Mouse (Mus musculus): ENCODE data around the gene Phf5a. TPM values are rescaled to one million over a fixed set of nuclear protein-coding genes. Genes with fewer than 3 reads are reported as not detected.

Phf5a gene
- polyA plus RNA-seq, 1 experiment from 2014 or later, result 128 TPM

DNA sequence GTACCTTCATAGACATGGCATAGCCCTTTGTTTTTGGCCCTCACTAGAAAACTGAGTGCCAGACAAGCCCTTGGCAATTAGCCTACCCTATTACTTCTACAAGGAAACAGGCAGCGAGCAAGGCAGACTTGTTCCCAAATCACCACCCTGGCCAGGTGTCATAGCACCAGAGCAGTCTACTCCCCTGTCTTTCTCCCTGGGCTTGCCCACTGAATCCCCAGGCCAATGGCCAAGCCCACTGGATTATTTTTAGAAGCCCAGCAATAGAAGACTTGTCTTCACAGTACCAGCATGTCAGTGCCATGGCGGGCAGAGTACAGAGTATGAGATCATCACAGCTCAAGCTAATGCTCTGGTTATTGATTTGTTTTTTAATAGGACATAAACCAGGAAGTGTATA is 27.0 kb upstream of the Phf5a start:
- Histone ChIP-seq H3K36me3 (peaks cover 72% of the 10 kb centered on the region), H3K9me3 (no peaks in the 10 kb centered on the region), H3K9ac (replicated peaks) (no peak overlapping the region), H3K27me3 (no peaks in the 10 kb centered on the region), H3K4me3 (no peak overlapping the region), H3K27ac (replicated peaks) (no peak overlapping the region), H3K4me1 (no peaks in the 10 kb centered on the region), H3K4me2 (replicated peaks) (no peak overlapping the region)
- 84% methylated on average over 2 of the region's 2 CpGs for WGBS
- no peak for ATAC-seq (replicated peaks)

DNA sequence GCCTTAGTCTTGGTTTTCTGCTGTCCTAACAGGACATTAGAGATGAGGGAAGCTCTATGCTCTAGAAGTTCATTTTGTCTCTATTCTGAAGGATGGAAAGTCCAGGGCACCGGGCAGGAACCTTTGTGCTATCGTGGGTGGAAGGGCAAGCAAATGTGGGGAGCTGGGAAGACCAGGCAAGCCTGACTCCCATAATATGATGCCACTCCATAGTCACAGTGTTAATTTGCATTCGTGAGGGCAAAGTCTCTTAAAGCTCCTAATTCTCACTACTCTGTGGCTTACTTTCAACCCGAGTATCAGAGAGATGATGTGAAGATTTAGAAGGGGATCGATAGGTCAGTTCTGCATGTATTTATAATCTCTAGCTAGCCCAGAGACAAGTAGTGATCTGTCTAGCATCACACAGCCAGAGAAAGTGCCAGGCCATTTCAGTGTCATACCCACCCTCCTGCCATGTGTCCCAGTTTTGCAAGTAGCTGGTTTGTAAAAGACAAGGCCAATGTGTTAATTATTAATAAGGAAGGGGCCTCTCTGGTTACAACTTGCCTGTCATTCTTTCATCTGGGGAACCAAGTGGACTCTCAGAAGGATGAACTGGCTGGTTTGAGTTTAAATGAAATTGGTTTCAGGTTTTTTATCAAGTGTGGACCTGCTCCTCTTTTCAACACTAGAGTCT is 26.0 kb upstream of the Phf5a start:
- no peak for ATAC-seq (replicated peaks)
- Histone ChIP-seq H3K9me3 (no peaks in the 10 kb centered on the region), H3K4me1 (no peaks in the 10 kb centered on the region), H3K27ac (replicated peaks) (no peak overlapping the region), H3K9ac (replicated peaks) (no peak overlapping the region), H3K36me3 (peaks cover 72% of the 10 kb centered on the region), H3K27me3 (no peaks in the 10 kb centered on the region), H3K4me3 (no peak overlapping the region), H3K4me2 (replicated peaks) (no peak overlapping the region)
- 91% methylated on average over 5 of the region's 5 CpGs for whole genome bisulfite sequencing

DNA sequence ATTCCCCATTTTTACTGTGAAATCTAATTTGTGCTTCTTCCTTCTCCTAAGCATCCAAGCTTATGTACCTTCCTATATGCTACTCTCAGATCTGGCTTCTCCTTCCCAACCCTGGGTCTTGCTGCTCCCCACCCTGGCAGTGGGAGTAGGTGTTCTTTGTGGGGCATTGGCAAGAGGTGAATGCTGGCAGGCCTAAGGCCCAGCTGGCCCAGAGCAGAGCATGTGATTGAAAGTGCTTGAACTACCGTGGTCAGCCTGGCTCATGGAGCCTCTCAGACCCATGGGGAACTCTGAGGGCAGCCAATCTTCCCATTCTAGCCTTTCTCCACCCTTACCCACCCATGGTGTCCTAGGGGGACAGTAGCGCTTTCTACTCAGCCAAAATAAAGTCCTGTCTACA is 24.7 kb upstream of the Phf5a start:
- no peaks in the 10 kb centered on the region for H3K27me3 ChIP-seq
- peaks cover 73% of the 10 kb centered on the region for H3K36me3 ChIP-seq
- no peak overlapping the region for H3K4me2 ChIP-seq (replicated peaks)
- no peaks in the 10 kb centered on the region for H3K4me1 ChIP-seq
- no peak overlapping the region for H3K27ac ChIP-seq (replicated peaks)
- no peaks in the 10 kb centered on the region for H3K9me3 ChIP-seq
- ATAC-seq (replicated peaks), result no peak
- no peak overlapping the region for H3K9ac ChIP-seq (replicated peaks)
- H3K4me3 ChIP-seq, result no peak overlapping the region
- WGBS, result 88% methylated on average over 2 of the region's 2 CpGs

DNA sequence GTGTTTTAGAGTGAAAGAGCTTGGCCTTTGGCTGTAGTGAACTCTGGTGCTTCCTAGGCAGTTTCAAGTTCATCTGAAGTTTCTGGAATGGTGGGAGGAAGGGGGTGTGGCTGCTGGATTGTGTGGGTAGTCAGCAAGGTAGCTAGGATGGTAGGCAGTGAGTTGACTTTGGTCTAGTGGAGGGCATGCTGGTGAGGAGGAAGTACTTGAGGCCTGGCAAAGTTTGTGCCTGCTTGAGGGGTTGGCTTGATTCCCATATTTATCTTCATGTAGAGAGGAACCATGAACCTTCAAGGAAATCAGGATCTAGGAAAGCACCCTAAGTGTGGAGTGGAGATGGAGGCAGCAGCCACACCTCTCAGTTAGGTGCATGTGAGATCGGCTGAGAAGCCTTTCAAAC is 22.3 kb upstream of the Phf5a start:
- Histone ChIP-seq H3K27ac (replicated peaks) (no peak overlapping the region), H3K4me3 (no peak overlapping the region), H3K36me3 (peaks cover 76% of the 10 kb centered on the region), H3K27me3 (no peaks in the 10 kb centered on the region), H3K9ac (replicated peaks) (no peak overlapping the region), H3K9me3 (no peaks in the 10 kb centered on the region), H3K4me1 (no peaks in the 10 kb centered on the region), H3K4me2 (replicated peaks) (no peak overlapping the region)
- 86% methylated on average over 1 of the region's 1 CpGs for WGBS
- ATAC-seq (replicated peaks), result no peak

DNA sequence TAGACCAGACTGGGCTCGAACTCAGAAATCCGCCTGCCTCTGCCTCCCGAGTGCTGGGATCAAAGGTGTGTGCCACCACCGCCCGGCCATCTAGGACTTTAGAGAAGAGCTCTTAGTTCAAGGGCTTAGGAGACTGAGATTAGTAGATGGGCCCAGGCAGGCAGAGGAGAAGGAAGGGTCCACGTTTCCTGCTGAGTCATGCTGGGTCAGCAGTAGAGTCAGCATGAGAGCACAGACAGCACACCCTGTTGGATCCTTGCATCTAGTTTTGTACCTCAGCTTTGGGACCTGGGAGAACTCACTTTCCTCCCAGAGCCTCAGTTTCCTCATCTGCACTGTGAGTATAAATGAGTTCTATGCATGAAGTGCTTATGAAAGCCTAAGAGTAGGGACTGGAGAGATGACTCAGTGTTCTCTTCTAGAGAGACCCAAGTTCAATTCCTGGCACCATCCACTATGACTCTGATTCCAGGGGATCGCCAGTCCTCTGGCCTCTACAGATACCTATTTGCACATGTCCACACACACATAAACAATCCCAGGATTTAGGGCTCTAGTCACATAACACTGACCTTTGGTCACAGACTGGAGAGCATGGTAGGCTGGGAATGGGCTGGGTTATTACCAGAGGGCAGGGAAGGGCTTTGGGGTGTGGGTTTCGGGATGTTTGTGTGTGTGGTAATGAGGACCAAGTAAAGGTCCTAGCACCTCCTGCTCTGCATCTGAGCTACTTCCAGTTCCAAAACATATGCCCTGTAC is 20.3 kb upstream of the Phf5a start:
- 93% methylated on average over 8 of the region's 8 CpGs for WGBS
- ATAC-seq (replicated peaks), result no peak
- no peaks in the 10 kb centered on the region for H3K27me3 ChIP-seq
- no peak overlapping the region for H3K27ac ChIP-seq (replicated peaks)
- no peaks in the 10 kb centered on the region for H3K9me3 ChIP-seq
- no peak overlapping the region for H3K4me3 ChIP-seq
- peaks cover 64% of the 10 kb centered on the region for H3K36me3 ChIP-seq
- H3K9ac ChIP-seq (replicated peaks), result no peak overlapping the region
- no peaks in the 10 kb centered on the region for H3K4me1 ChIP-seq
- no peak overlapping the region for H3K4me2 ChIP-seq (replicated peaks)

DNA sequence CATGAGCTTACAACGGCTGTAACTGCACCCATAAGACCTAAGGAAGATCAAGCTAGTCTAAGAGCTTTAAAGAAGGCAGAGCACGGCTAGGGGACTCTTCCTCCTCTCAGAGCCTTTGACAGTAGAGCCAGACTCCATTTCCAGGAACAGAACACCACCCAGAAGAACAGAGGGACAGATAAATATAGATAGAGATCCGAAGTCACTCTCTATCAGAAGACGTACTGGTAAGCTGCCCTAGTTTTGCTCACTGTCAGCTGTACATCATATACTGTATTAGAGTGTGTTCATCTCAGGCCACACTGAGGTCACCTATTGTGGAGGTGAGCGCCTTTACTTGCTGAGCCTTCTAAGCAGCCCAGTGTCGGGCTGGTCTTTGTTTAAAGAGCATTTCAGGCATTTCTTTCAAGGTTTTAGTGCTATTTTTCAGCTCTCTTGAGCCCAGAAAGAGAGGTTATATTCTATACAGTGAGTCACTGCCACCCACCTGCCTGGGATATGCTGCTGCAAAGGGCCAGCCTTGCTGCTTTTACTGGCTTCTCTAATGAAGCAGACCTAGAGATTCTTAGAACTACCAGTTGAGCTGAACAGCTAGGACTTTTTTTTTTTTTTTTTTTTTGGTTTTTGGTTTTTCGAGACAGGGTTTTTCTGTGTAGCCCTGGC is 19.6 kb upstream of the Phf5a start:
- no peaks in the 10 kb centered on the region for H3K4me1 ChIP-seq
- no peaks in the 10 kb centered on the region for H3K27me3 ChIP-seq
- no peaks in the 10 kb centered on the region for H3K9me3 ChIP-seq
- no peak overlapping the region for H3K27ac ChIP-seq (replicated peaks)
- no peak overlapping the region for H3K4me2 ChIP-seq (replicated peaks)
- no peak for ATAC-seq (replicated peaks)
- peaks cover 57% of the 10 kb centered on the region for H3K36me3 ChIP-seq
- no peak overlapping the region for H3K4me3 ChIP-seq
- H3K9ac ChIP-seq (replicated peaks), result no peak overlapping the region
- whole genome bisulfite sequencing, result 91% methylated on average over 7 of the region's 7 CpGs

DNA sequence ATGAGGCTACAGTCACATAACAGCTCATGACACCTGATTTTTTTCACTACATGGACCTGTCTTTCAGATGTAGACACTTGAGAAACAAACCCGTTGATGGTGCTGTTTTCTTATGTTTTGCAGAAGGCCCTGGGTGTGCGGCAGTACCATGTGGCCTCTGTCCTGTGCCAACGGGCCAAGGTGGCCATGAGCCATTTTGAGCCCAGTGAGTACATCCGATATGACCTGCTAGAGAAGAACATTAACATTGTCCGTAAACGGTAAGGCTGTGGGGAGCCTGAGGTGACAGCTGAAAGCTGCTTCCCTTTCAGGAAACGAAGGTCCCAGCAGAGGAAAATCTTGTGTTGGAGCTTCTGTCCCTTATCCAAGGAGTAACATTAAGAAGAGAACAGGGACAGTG is 17.5 kb upstream of the Phf5a start:
- H3K36me3 ChIP-seq, result peaks cover 42% of the 10 kb centered on the region
- 93% methylated on average over 7 of the region's 7 CpGs for WGBS
- no peak for ATAC-seq (replicated peaks)

DNA sequence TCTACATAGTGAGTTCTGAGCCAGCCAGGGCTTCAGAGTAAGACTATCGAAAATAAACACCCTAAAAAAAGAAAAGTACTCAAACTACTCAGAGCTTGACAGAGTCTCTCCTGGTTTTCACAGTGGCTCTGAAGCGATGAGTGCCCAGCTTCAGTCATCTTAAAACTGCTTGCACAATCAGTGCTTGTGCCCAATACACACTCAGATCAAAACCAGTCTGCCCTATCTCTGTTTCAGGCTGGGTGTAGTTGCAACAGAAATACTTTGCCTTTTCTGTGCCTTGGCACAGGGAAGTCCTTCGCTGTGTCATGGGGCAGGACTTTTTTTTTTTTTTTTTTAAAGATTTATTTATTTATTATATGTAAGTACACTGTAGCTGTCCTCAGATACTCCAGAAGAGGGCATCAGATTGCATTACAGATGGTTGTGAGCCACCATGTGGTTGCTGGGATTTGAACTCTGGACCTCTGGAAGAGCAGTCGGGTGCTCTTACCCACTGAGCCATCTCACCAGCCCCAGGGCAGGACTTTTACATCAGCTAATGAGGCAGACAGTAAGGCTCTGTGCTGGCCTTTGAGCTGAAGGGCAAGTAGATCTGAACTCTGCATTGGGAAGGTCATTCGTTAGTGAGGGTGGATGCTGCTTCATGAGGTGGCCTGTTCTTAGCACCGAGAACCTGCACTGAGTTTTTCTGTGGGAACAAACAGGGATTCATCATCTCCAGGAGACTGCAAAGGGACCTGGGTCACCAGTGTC is 15.3 kb upstream of the Phf5a start:
- H3K4me1 ChIP-seq, result no peaks in the 10 kb centered on the region
- H3K36me3 ChIP-seq, result peaks cover 29% of the 10 kb centered on the region
- WGBS, result 94% methylated on average over 6 of the region's 6 CpGs
- H3K27me3 ChIP-seq, result no peaks in the 10 kb centered on the region
- no peak overlapping the region for H3K27ac ChIP-seq (replicated peaks)
- H3K9ac ChIP-seq (replicated peaks), result no peak overlapping the region
- ATAC-seq (replicated peaks), result no peak
- no peak overlapping the region for H3K4me3 ChIP-seq
- H3K9me3 ChIP-seq, result no peaks in the 10 kb centered on the region
- H3K4me2 ChIP-seq (replicated peaks), result no peak overlapping the region

More for the DNA sequence above, 17.5 kb upstream of the Phf5a start:
- Histone ChIP-seq H3K4me3 (no peak overlapping the region), H3K4me1 (no peaks in the 10 kb centered on the region), H3K27me3 (no peaks in the 10 kb centered on the region), H3K4me2 (replicated peaks) (no peak overlapping the region), H3K27ac (replicated peaks) (no peak overlapping the region), H3K9me3 (no peaks in the 10 kb centered on the region), H3K9ac (replicated peaks) (no peak overlapping the region)

DNA sequence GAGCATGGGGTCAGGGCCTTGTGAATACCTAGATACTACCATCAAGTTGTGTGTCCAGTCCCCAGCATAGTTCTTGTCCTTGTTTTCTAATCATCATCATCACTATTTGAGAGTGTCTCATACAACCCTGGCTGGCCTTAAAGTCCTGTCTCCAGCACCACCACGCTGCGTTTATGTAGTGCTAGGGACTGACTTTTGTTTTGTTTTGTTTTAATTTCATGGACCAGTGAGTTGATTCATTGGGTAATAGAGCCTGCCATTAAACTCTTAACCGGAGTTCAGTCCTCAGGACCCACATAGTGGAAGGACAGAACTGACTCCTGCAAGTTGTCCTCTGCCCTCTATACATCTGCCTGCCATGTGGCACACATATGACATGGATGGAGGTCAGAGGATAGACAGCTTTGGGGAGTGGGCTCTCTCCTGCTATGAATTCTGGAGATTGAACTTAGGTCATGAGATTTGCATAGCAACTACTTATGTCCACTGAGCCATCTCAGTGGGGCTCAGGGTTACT is 13.8 kb upstream of the Phf5a start:
- Histone ChIP-seq H3K9me3 (no peaks in the 10 kb centered on the region), H3K27me3 (no peaks in the 10 kb centered on the region), H3K4me3 (no peak overlapping the region), H3K9ac (replicated peaks) (no peak overlapping the region), H3K4me1 (peaks cover 9% of the 10 kb centered on the region), H3K36me3 (peaks cover 18% of the 10 kb centered on the region), H3K4me2 (replicated peaks) (no peak overlapping the region), H3K27ac (replicated peaks) (no peak overlapping the region)
- WGBS, result 75% methylated on average over 3 of the region's 3 CpGs
- no peak for ATAC-seq (replicated peaks)

DNA sequence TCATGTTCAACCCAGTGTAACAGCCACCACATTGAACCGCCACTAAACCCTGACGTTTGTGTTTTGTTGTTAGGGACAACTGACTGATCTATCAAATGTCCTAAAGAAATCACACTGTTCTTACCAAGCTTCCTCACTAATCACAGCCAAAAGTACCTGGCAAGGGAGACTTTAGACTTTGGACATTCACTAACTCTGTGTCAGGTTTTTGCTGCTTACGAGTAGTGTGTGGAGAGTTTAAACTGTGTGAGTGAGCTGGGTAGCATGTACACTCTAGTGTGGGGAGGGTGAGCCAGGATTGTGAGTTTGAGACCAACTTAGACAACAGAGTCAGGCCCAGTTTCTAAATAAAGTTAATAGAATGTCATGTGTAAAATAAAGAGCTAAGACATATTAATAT is 10.6 kb upstream of the Phf5a start:
- no peak overlapping the region for H3K27ac ChIP-seq (replicated peaks)
- no peak overlapping the region for H3K9ac ChIP-seq (replicated peaks)
- no peaks in the 10 kb centered on the region for H3K27me3 ChIP-seq
- H3K4me2 ChIP-seq (replicated peaks), result no peak overlapping the region
- 95% methylated on average over 3 of the region's 3 CpGs for WGBS
- H3K36me3 ChIP-seq, result no peaks in the 10 kb centered on the region
- peaks cover 29% of the 10 kb centered on the region for H3K4me1 ChIP-seq
- no peaks in the 10 kb centered on the region for H3K9me3 ChIP-seq
- no peak for ATAC-seq (replicated peaks)
- H3K4me3 ChIP-seq, result no peak overlapping the region

DNA sequence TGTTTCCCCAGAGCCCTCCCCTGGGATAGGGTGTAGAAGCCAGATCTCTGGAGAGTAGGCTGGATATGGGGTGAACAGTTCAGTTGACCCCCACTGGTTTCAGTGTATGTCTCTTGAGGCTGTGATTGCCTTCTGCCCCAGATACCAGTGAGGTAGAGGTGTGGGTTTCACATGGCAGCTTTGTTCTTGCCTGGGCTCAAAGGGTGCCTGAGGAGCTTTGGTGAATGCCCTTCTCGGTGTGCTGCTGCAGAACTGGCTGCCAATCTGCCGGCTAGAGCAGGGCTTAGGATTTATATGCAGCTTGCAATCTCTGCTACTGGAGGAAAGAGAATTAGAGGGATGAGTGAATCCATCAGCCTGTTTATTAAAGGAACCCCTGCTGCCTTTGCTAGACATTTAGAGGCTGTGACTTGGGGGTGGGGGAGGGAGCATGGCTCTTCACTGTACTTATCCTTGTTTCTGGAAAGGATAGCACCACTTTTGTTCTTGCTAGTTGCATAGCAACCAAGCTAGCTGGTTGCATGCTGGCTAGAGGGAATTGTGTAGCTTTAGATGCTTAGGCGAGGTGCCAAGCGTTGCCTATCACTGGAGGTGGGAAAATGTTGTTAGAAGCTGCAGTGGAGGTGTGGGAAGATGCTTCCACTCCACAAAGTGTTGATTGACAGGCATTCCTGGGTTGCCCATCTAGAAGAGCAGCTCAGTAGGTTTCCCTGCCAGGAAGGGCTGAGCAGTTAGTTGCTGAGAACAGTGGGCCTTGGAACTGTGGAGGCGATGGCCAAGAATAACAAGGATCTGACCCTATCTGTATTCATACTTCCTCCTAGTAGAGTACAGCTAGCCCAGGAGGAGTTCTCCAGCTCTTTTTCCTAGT is 8.1 kb upstream of the Phf5a start:
- Histone ChIP-seq H3K4me1 (peaks cover 37% of the 10 kb centered on the region), H3K9me3 (no peaks in the 10 kb centered on the region), H3K9ac (replicated peaks) (peak overlapping the region; percentile 14; the same call in 1 of the 2 replicates), H3K4me2 (replicated peaks) (peak overlapping the region; percentile 19), H3K4me3 (peak overlapping the region; percentile 4; the same call in 1 of the 2 replicates), H3K27ac (replicated peaks) (peak overlapping the region; percentile 93), H3K36me3 (no peaks in the 10 kb centered on the region), H3K27me3 (no peaks in the 10 kb centered on the region)
- 10% methylated on average over 5 of the region's 5 CpGs for whole genome bisulfite sequencing
- ATAC-seq (replicated peaks), result peak; percentile 82

Data from forebrain, embryonic 15.5 days (tissue).